ENCODE assay signal across 20 mouse cellular contexts in the genomic region with DNA sequence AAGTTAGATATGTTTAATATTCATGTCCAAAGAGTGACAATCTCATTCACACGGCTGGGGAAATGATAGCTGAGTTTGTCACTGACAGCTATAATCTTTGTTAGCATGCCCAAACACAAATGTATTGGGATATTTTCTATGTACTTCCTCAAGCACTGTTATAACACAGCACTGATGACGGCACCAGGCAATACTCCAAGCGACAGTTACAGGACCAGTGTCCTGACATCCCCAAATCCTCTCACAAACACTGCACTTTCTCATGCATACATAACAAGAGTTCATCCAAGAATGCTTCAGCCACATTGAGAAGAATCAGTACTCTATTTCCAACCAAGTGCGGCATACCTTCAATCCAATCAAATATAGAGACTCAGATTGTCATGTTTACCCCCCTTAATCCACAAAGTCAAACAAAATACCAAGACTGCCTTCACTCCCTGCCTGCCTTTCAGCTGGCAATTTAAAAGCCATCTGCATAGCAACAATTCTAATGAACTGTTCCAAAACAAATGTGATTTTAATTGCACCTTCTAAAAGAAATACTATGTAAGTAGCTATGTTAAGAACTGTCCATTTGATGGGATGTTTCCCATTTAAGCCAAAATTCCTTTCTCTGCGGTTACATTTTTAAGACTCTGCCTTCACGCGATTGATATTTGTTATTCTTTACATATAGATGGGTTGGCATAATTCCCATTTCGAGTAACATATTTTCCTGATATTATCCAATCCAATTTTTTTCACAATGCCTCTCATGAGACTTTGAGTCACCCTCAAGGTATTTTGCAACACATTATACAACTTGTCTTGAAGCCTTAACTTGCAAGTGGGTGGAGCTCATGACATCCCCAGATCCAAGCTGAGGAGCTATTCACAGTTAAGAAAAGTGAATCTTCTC.
DNase-seq lines count a peak whose midpoint lies in the region; ATAC-seq lines count a peak whose summit lies in the region.
"Had no signal": no experiment of that assay in that cellular context is flagged by ENCODE, and none has a peak within 500 bp of the region (broad histone marks: within the 10 kb centered on the region; RNA-seq: fewer than 3 reads in every experiment).

No protein-coding gene starts in this region.

- no peak overlapping the region for H3K4me2 ChIP-seq in forebrain, embryonic 14.5 days (ENCODE audit: low read length)
- H3K4me2 ChIP-seq in forebrain, embryonic 16.5 days (ENCODE audit: low read length), result no peak overlapping the region
- no peak overlapping the region for H3K4me2 ChIP-seq in kidney, embryonic 15.5 days
- H3K4me2 ChIP-seq in lung, embryonic 16.5 days (ENCODE audit: low read depth, low read length), result no peak overlapping the region
- no peak overlapping the region for H3K4me2 ChIP-seq in intestine, embryonic 16.5 days (ENCODE audit: low read depth, low read length)
- H3K4me2 ChIP-seq: heart, embryonic 13.5 days; liver, embryonic 11.5 days; midbrain, embryonic 11.5 days had no signal

- ATAC-seq in forebrain, embryonic 14.5 days, result no peak
- ATAC-seq in forebrain, embryonic 16.5 days, result no peak
- ATAC-seq in kidney, embryonic 15.5 days (replicated peaks; ENCODE audit: low FRiP score), result no peak
- peak; percentile 75 for ATAC-seq in lung, embryonic 16.5 days (ENCODE audit: low read depth)
- ATAC-seq in intestine, embryonic 16.5 days, result 0 out of 2 replicates have a peak, but pooled peaks have one; percentile 23
- no peak for ATAC-seq in monocyte, adult 5-6 weeks (replicated peaks; ENCODE audit: insufficient number of reproducible peaks, low FRiP score, low TSS enrichment, poor library complexity, severe bottlenecking)
- ATAC-seq: activated CD4-positive, CD25-positive, alpha-beta regulatory T cell, adult 4 months; inflammation-experienced regulatory T-cells, adult 6 months had no signal

- H3K36me3 ChIP-seq in forebrain, embryonic 14.5 days (ENCODE audit: control insufficient read depth, insufficient read depth, low read length), result no peaks in the 10 kb centered on the region
- H3K36me3 ChIP-seq in forebrain, embryonic 16.5 days (ENCODE audit: control insufficient read depth, insufficient read depth), result peaks cover 2% of the 10 kb centered on the region; the same call in 1 of the 2 replicates
- no peaks in the 10 kb centered on the region for H3K36me3 ChIP-seq in kidney, embryonic 15.5 days
- H3K36me3 ChIP-seq in lung, embryonic 16.5 days (ENCODE audit: control insufficient read depth, insufficient read depth, low read length), result no peaks in the 10 kb centered on the region
- H3K36me3 ChIP-seq in intestine, embryonic 16.5 days (ENCODE audit: control insufficient read depth, insufficient read depth, low read length), result no peaks in the 10 kb centered on the region
- H3K36me3 ChIP-seq: heart, embryonic 13.5 days; hindbrain, embryonic 10.5 days had no signal

- no peaks in the 10 kb centered on the region for H3K9me3 ChIP-seq in forebrain, embryonic 14.5 days (replicated peaks; ENCODE audit: control insufficient read depth, low read length)
- H3K9me3 ChIP-seq in forebrain, embryonic 16.5 days (ENCODE audit: control insufficient read depth, low read length), result no peaks in the 10 kb centered on the region
- H3K9me3 ChIP-seq in kidney, embryonic 15.5 days (replicated peaks), result no peaks in the 10 kb centered on the region
- H3K9me3 ChIP-seq in lung, embryonic 16.5 days (ENCODE audit: control insufficient read depth, low read length), result no peaks in the 10 kb centered on the region
- H3K9me3 ChIP-seq in intestine, embryonic 16.5 days (ENCODE audit: control insufficient read depth, low read length), result no peaks in the 10 kb centered on the region
- H3K9me3 ChIP-seq: heart, embryonic 13.5 days; hindbrain, embryonic 10.5 days had no signal

- DNase-seq in forebrain, embryonic 14.5 days (ENCODE audit: low spot score), result peak; percentile 23
- DNase-seq in kidney, postnatal 25 days, result no peak
- DNase-seq in lung, postnatal 25 days (ENCODE audit: low spot score), result no peak
- DNase-seq: adrenal gland, postnatal 25 days; cerebellum, adult 2 months; gastrocnemius, postnatal 36 days; kidney, postnatal 14 days; lung, postnatal 36 days; right cerebral cortex, postnatal 25 days had no signal

- no peak overlapping the region for H3K4me3 ChIP-seq in forebrain, embryonic 14.5 days (ENCODE audit: low read depth, low read length)
- H3K4me3 ChIP-seq in forebrain, embryonic 16.5 days (replicated peaks; ENCODE audit: low read length), result no peak overlapping the region
- H3K4me3 ChIP-seq in kidney, embryonic 15.5 days (replicated peaks), result no peak overlapping the region
- H3K4me3 ChIP-seq in lung, embryonic 16.5 days (ENCODE audit: low read length), result no peak overlapping the region
- no peak overlapping the region for H3K4me3 ChIP-seq in intestine, embryonic 16.5 days (ENCODE audit: low read length)
- H3K4me3 ChIP-seq: heart, embryonic 13.5 days; hindbrain, embryonic 10.5 days had no signal

- H3K9ac ChIP-seq in forebrain, embryonic 14.5 days (ENCODE audit: low read length), result no peak overlapping the region
- no peak overlapping the region for H3K9ac ChIP-seq in forebrain, embryonic 16.5 days (replicated peaks; ENCODE audit: low read depth, low read length)
- no peak overlapping the region for H3K9ac ChIP-seq in kidney, embryonic 15.5 days
- no peak overlapping the region for H3K9ac ChIP-seq in lung, embryonic 16.5 days (ENCODE audit: low read length)
- no peak overlapping the region for H3K9ac ChIP-seq in intestine, embryonic 16.5 days (ENCODE audit: low read depth, low read length)
- H3K9ac ChIP-seq: heart, embryonic 13.5 days had no signal

- peaks cover 3% of the 10 kb centered on the region; the same call in 1 of the 2 replicates for H3K4me1 ChIP-seq in forebrain, embryonic 14.5 days (ENCODE audit: control insufficient read depth, insufficient read depth, low read length)
- peaks cover 4% of the 10 kb centered on the region for H3K4me1 ChIP-seq in forebrain, embryonic 16.5 days (replicated peaks; ENCODE audit: control insufficient read depth, insufficient read depth, low read length)
- H3K4me1 ChIP-seq in kidney, embryonic 15.5 days, result no peaks in the 10 kb centered on the region
- peaks cover 8% of the 10 kb centered on the region for H3K4me1 ChIP-seq in lung, embryonic 16.5 days (replicated peaks; ENCODE audit: control insufficient read depth, insufficient read depth, low read length)
- no peaks in the 10 kb centered on the region for H3K4me1 ChIP-seq in intestine, embryonic 16.5 days (ENCODE audit: control insufficient read depth, insufficient read depth, low read length)
- H3K4me1 ChIP-seq: hindbrain, embryonic 10.5 days had no signal

- no peaks in the 10 kb centered on the region for H3K27me3 ChIP-seq in forebrain, embryonic 14.5 days (replicated peaks; ENCODE audit: control insufficient read depth, insufficient read depth, low read length)
- H3K27me3 ChIP-seq in forebrain, embryonic 16.5 days (replicated peaks; ENCODE audit: control insufficient read depth, insufficient read depth, low read length), result no peaks in the 10 kb centered on the region
- H3K27me3 ChIP-seq in kidney, embryonic 15.5 days, result no peaks in the 10 kb centered on the region
- H3K27me3 ChIP-seq in lung, embryonic 16.5 days (ENCODE audit: control insufficient read depth, insufficient read depth, low read depth, low read length), result no peaks in the 10 kb centered on the region
- no peaks in the 10 kb centered on the region for H3K27me3 ChIP-seq in intestine, embryonic 16.5 days (replicated peaks; ENCODE audit: control insufficient read depth, insufficient read depth, low read length)
- H3K27me3 ChIP-seq: heart, embryonic 13.5 days had no signal

- WGBS in forebrain, embryonic 14.5 days, result 78% methylated on average over 8 of the region's 8 CpGs
- 69% methylated on average over 8 of the region's 8 CpGs for WGBS in forebrain, embryonic 16.5 days
- WGBS in kidney, embryonic 15.5 days, result 71% methylated on average over 8 of the region's 8 CpGs
- WGBS in lung, embryonic 16.5 days, result 45% methylated on average over 8 of the region's 8 CpGs
- 53% methylated on average over 8 of the region's 8 CpGs for WGBS in intestine, embryonic 16.5 days

- no peak overlapping the region for H3K27ac ChIP-seq in forebrain, embryonic 14.5 days (ENCODE audit: low read depth, low read length)
- no peak overlapping the region for H3K27ac ChIP-seq in forebrain, embryonic 16.5 days (ENCODE audit: low read length)
- 0 out of 2 replicates have a peak overlapping the region, but pooled peaks have one; percentile 23 for H3K27ac ChIP-seq in kidney, embryonic 15.5 days
- H3K27ac ChIP-seq in lung, embryonic 16.5 days (ENCODE audit: low read length), result peak overlapping the region; percentile 59
- peak overlapping the region; percentile 70 for H3K27ac ChIP-seq in intestine, embryonic 16.5 days (ENCODE audit: low read length)
- H3K27ac ChIP-seq: heart, embryonic 13.5 days; hindbrain, embryonic 10.5 days had no signal

Comparison
In these comparisons a context has a peak if more than half of its experiments do, and no peak if none do; other contexts are left out.
1. ATAC-seq: peak in lung, embryonic 16.5 days (single experiment) and intestine, embryonic 16.5 days (single experiment); none in forebrain, embryonic 14.5 days (single experiment), forebrain, embryonic 16.5 days (single experiment), kidney, embryonic 15.5 days (single experiment) and monocyte, adult 5-6 weeks (single experiment).
2. H3K27ac ChIP-seq: peak in kidney, embryonic 15.5 days (single experiment), lung, embryonic 16.5 days (single experiment) and intestine, embryonic 16.5 days (single experiment); none in forebrain, embryonic 14.5 days (single experiment) and forebrain, embryonic 16.5 days (single experiment).